Comparison of ENCODE assay signal across 8 mouse cellular contexts in the genomic region with DNA sequence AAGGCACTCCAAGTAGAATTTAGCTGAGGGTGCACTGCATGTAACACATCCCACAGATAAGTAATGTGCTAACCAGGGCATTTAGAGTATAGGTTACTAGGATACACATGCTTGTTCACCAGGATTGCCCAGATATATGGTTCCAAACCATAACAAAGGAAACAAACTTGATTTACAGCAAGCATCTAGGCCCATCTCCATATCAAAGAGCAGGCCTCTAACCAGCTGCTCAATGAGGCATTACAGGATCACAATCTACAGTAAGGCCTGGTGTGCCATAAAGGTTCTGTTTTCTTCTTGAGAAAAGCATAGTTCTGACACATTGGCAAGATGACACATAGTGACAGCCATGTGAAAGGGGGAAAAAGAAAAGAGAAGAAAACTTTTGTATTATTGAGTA. TPM values are rescaled to one million over a fixed set of nuclear protein-coding genes. Genes with fewer than 3 reads are reported as not detected.
DNase-seq lines count a peak whose midpoint lies in the region; ATAC-seq and TF ChIP-seq lines count a peak whose summit lies in the region.
"Not testable (repeated sequence)": the region's sequence is repeated elsewhere in the genome, so short reads cannot be mapped to it uniquely, and the experiment has no call there.

No protein-coding gene starts in this region.

- not testable (repeated sequence) for TF ChIP-seq CTCF in brain, embryonic 14.5 days (IDR thresholded peaks at IDR 0.05; ENCODE audit: borderline replicate concordance, extremely low read depth, insufficient read depth, insufficient read length); heart, postnatal 0 days (IDR thresholded peaks at IDR 0.05; ENCODE audit: low read depth); kidney, adult 2 months (conservative IDR thresholded peaks at IDR 0.05; ENCODE audit: insufficient read depth, insufficient read length, low read depth, low read length)

- not testable (repeated sequence) for H3K4me1 ChIP-seq in forebrain, embryonic 13.5 days; heart, postnatal 0 days (ENCODE audit: control insufficient read depth, insufficient read depth); kidney, adult 2 months (ENCODE audit: control insufficient read depth, insufficient read depth, low read length); liver, embryonic 12.5 days; midbrain, embryonic 11.5 days (ENCODE audit: control insufficient read depth, insufficient read depth, low read length); stomach, embryonic 14.5 days (ENCODE audit: control insufficient read depth, insufficient read depth, low read length)

- H3K4me2 ChIP-seq in forebrain, embryonic 13.5 days: peak overlapping the region; percentile 67
- peak overlapping the region; percentile 60 for H3K4me2 ChIP-seq in heart, postnatal 0 days (ENCODE audit: low read depth, low read length)
- H3K4me2 ChIP-seq in liver, embryonic 12.5 days: peak overlapping the region; percentile 75
- peak overlapping the region; percentile 56 for H3K4me2 ChIP-seq in midbrain, embryonic 11.5 days
- peak overlapping the region; percentile 47 for H3K4me2 ChIP-seq in stomach, embryonic 14.5 days (replicated peaks; ENCODE audit: low read depth, low read length)

- not testable (repeated sequence) for H3K36me3 ChIP-seq in forebrain, embryonic 13.5 days (ENCODE audit: poor library complexity, severe bottlenecking); heart, postnatal 0 days (replicated peaks; ENCODE audit: control insufficient read depth, insufficient read depth, low read length); kidney, adult 2 months (ENCODE audit: control insufficient read depth, insufficient read depth, low read length); liver, embryonic 12.5 days; midbrain, embryonic 11.5 days (ENCODE audit: control insufficient read depth, insufficient read depth, low read length); stomach, embryonic 14.5 days (ENCODE audit: control insufficient read depth, insufficient read depth, low read length)

- TF ChIP-seq EP300 in heart, postnatal 0 days (IDR thresholded peaks at IDR 0.05; ENCODE audit: low read depth): not testable (repeated sequence)

- peak; percentile 57 for DNase-seq in A20 (ENCODE audit: low read depth, low spot score)
- DNase-seq in brain, embryonic 14.5 days (ENCODE audit: low read depth): peak; percentile 32
- not testable (repeated sequence) for DNase-seq in heart, postnatal 0 days (ENCODE audit: low spot score); midbrain, embryonic 11.5 days (ENCODE audit: low spot score, missing footprints)
- peak; percentile 2 for DNase-seq in kidney, adult 2 months

- not testable (repeated sequence) for ATAC-seq in forebrain, embryonic 13.5 days; heart, postnatal 0 days (ENCODE audit: insufficient read depth, low read depth); liver, embryonic 12.5 days; midbrain, embryonic 11.5 days (ENCODE audit: low FRiP score); stomach, embryonic 14.5 days (ENCODE audit: insufficient number of reproducible peaks, insufficient read depth, low FRiP score, low read depth)

- not testable (repeated sequence) for H3K9me3 ChIP-seq in forebrain, embryonic 13.5 days (replicated peaks); heart, postnatal 0 days (replicated peaks; ENCODE audit: control insufficient read depth, low read length); liver, embryonic 12.5 days (replicated peaks); midbrain, embryonic 11.5 days (ENCODE audit: control insufficient read depth, low read length); stomach, embryonic 14.5 days (ENCODE audit: control insufficient read depth, low read depth, low read length)

- peak overlapping the region; percentile 65 for H3K4me3 ChIP-seq in forebrain, embryonic 13.5 days
- H3K4me3 ChIP-seq in heart, postnatal 0 days (ENCODE audit: low read depth, low read length): peak overlapping the region; percentile 78
- H3K4me3 ChIP-seq in kidney, adult 2 months (ENCODE audit: insufficient read depth, low read depth, low read length): not testable (repeated sequence)
- peak overlapping the region; percentile 76 for H3K4me3 ChIP-seq in liver, embryonic 12.5 days
- peak overlapping the region; percentile 41 for H3K4me3 ChIP-seq in midbrain, embryonic 11.5 days (ENCODE audit: low read depth, low read length)
- H3K4me3 ChIP-seq in stomach, embryonic 14.5 days (ENCODE audit: low read depth, low read length): peak overlapping the region; percentile 50

- H3K27me3 ChIP-seq in forebrain, embryonic 13.5 days; heart, postnatal 0 days (ENCODE audit: control insufficient read depth, insufficient read depth, low read length); kidney, adult 2 months (replicated peaks; ENCODE audit: control insufficient read depth, insufficient read depth, low read length); liver, embryonic 12.5 days (replicated peaks); midbrain, embryonic 11.5 days (ENCODE audit: control insufficient read depth, insufficient read depth, low read length); stomach, embryonic 14.5 days (ENCODE audit: control insufficient read depth, insufficient read depth, low read length): not testable (repeated sequence)

- TF ChIP-seq POLR2A in brain, embryonic 14.5 days (IDR thresholded peaks at IDR 0.05; ENCODE audit: borderline replicate concordance, extremely low read depth, insufficient read depth, insufficient read length, poor library complexity, severe bottlenecking); kidney, adult 2 months (IDR thresholded peaks at IDR 0.05; ENCODE audit: low read depth, low read length): not testable (repeated sequence)

- not testable (repeated sequence) for H3K27ac ChIP-seq in forebrain, embryonic 13.5 days; heart, postnatal 0 days (ENCODE audit: low read depth); kidney, adult 2 months (ENCODE audit: insufficient read depth, low read depth, low read length); liver, embryonic 12.5 days; midbrain, embryonic 11.5 days (ENCODE audit: low read depth, low read length); stomach, embryonic 14.5 days (ENCODE audit: low read length)

- H3K9ac ChIP-seq in forebrain, embryonic 13.5 days: peak overlapping the region; percentile 80
- not testable (repeated sequence) for H3K9ac ChIP-seq in heart, postnatal 0 days (replicated peaks; ENCODE audit: low read depth, low read length); stomach, embryonic 14.5 days (replicated peaks; ENCODE audit: low read depth, low read length)
- H3K9ac ChIP-seq in liver, embryonic 12.5 days: peak overlapping the region; percentile 76; the same call in 1 of the 2 replicates
- H3K9ac ChIP-seq in midbrain, embryonic 11.5 days (ENCODE audit: low read length): peak overlapping the region; percentile 40; the same call in 1 of the 2 replicates

RNA-seq across cellular contexts. Expression of gene Gm15446, which starts 56.0 kb away (rescaled TPM):
- polyA plus RNA-seq in brain, embryonic 14.5 days (2012; rRNA removed): 0.05 and 0.09 TPM in 2 replicates
- 0.66 and 0.84 TPM in 2 replicates for polyA plus RNA-seq in forebrain, embryonic 13.5 days (2015; fragmentation: Nextera tagmentation; extraction: Ambion mirVana)
- total RNA-seq in heart, postnatal 0 days (2014; rRNA removed; ENCODE audit: low replicate concordance): 0.08 and 1.6 TPM in 2 replicates
- 0.51 and 0.52 TPM in 2 replicates for polyA plus RNA-seq in heart, postnatal 0 days (2015; fragmentation: Nextera tagmentation; extraction: Ambion mirVana)
- polyA plus RNA-seq in kidney, adult 2 months (2012; rRNA removed): 1.7 and 18.8 TPM in 2 replicates
- polyA plus RNA-seq in liver, embryonic 12.5 days (2016; fragmentation: Nextera tagmentation; extraction: Ambion mirVana): 0.26 and 0.42 TPM in 2 replicates
- 0.45 and 0.62 TPM in 2 replicates for polyA plus RNA-seq in midbrain, embryonic 11.5 days (2014; fragmentation: Nextera tagmentation; extraction: Ambion mirVana)
- polyA plus RNA-seq in stomach, embryonic 14.5 days (2014; fragmentation: Nextera tagmentation; extraction: Ambion mirVana): 0.81 and 0.95 TPM in 2 replicates
